Mouse (Mus musculus) neural tube, embryonic 13.5 days (tissue): ENCODE data around the gene Macrod2. TPM values are rescaled to one million over a fixed set of nuclear protein-coding genes. Genes with fewer than 3 reads are reported as not detected.

ENCODE experiments used
- ATAC-seq: fragments of 200-750 bp; cut with Nextera tagmentation; 2 replicates; pipeline ENCODE4 v1.8.0; 2017; ENCODE audit warnings: low read depth, mild to moderate bottlenecking, moderate TSS enrichment, moderate library complexity
- H3K27ac ChIP-seq: fragments of 300-500 bp; sonication (generic); replicated peaks from 2 replicates; pipeline ENCODE4 v1.5.1; 2015; ENCODE audit warnings: moderate library complexity, mild to moderate bottlenecking, inconsistent platforms
- H3K27me3 ChIP-seq: fragments of 300-500 bp; sonication (generic); 2 replicates; pipeline ENCODE4 v1.6.1; 2015; ENCODE audit warnings: mild to moderate bottlenecking, inconsistent platforms
- H3K36me3 ChIP-seq: fragments of 300-500 bp; sonication (generic); 2 replicates; pipeline ENCODE4 v1.6.1; 2015; ENCODE audit warnings: mild to moderate bottlenecking, inconsistent platforms
- H3K4me1 ChIP-seq: fragments of 300-500 bp; sonication (generic); replicated peaks from 2 replicates; pipeline ENCODE4 v1.6.1; 2015; ENCODE audit warnings: inconsistent platforms
- H3K4me2 ChIP-seq: fragments of 300-500 bp; sonication (generic); 2 replicates; pipeline ENCODE4 v1.6.1; 2015; ENCODE audit warnings: inconsistent platforms, mild to moderate bottlenecking, moderate library complexity
- H3K4me3 ChIP-seq: fragments of 300-500 bp; sonication (generic); 2 replicates; pipeline ENCODE4 v1.5.1; 2015; ENCODE audit warnings: mild to moderate bottlenecking, inconsistent platforms
- H3K9ac ChIP-seq: fragments of 300-500 bp; sonication (generic); 2 replicates; pipeline ENCODE4 v1.6.1; 2015; ENCODE audit warnings: moderate library complexity, mild to moderate bottlenecking, inconsistent platforms
- H3K9me3 ChIP-seq: fragments of 300-500 bp; sonication (generic); 2 replicates; pipeline ENCODE4 v1.6.1; 2016; ENCODE audit warnings: inconsistent platforms
- WGBS: fragments of 180-500 bp; shearing (Covaris S2); methylation state at CpG from one replicate; pipeline ENCODE4 v1.1.7; 2015; 5-methylcytosine and 5-hydroxymethylcytosine counted together
- polyA plus RNA-seq: library from polyadenylated mRNA; unstranded; fragments of >200 nt; fragmentation: Nextera tagmentation; extraction: Ambion mirVana; gene quantifications from 2 replicates; pipeline ENCODE4 v1.2.1, GENCODE M21; 2015

Macrod2 gene
- polyA plus RNA-seq, 1 experiment from 2014 or later = 78.9 TPM

- Histone ChIP-seq H3K36me3 (no peaks in the 10 kb centered on the region), H3K27me3 (no peaks in the 10 kb centered on the region), H3K4me1 (peaks cover 21% of the 10 kb centered on the region), H3K4me2 (no peak overlapping the region), H3K27ac (peak overlapping the region; percentile 71), H3K4me3 (no peak overlapping the region), H3K9ac (no peak overlapping the region), H3K9me3 (no peaks in the 10 kb centered on the region)
- 67% methylated on average over 7 of the region's 7 CpGs for WGBS
- ATAC-seq = no peak
Observed at GRCm38 (mm10) chr2:141156979-141157593, 762.0 kb downstream of the Macrod2 start.

GRCm38 (mm10) chr2:141158161-141158560 lies 763.1 kb downstream of the Macrod2 start:
- H3K4me1 ChIP-seq = peaks cover 21% of the 10 kb centered on the region
- no peaks in the 10 kb centered on the region for H3K9me3 ChIP-seq
- WGBS = 34% methylated on average over 7 of the region's 7 CpGs
- no peak overlapping the region for H3K4me3 ChIP-seq
- H3K27ac ChIP-seq = peak overlapping the region; percentile 30; the same call in 1 of the 2 replicates
- ATAC-seq = no peak
- H3K36me3 ChIP-seq = no peaks in the 10 kb centered on the region
- H3K9ac ChIP-seq = no peak overlapping the region
- no peaks in the 10 kb centered on the region for H3K27me3 ChIP-seq
- H3K4me2 ChIP-seq = no peak overlapping the region

- Histone ChIP-seq H3K36me3 (no peaks in the 10 kb centered on the region), H3K4me1 (no peaks in the 10 kb centered on the region), H3K27ac (no peak overlapping the region), H3K27me3 (no peaks in the 10 kb centered on the region), H3K9ac (no peak overlapping the region), H3K4me3 (no peak overlapping the region), H3K9me3 (no peaks in the 10 kb centered on the region), H3K4me2 (no peak overlapping the region)
- ATAC-seq = no peak
- 29% methylated on average over 4 of the region's 4 CpGs for WGBS
Observed at GRCm38 (mm10) chr2:141163918-141164317, 768.8 kb downstream of the Macrod2 start.

- WGBS = 80% methylated on average over 3 of the region's 3 CpGs
- ATAC-seq = no peak
- no peak overlapping the region for H3K4me3 ChIP-seq
- H3K4me1 ChIP-seq = no peaks in the 10 kb centered on the region
- no peaks in the 10 kb centered on the region for H3K9me3 ChIP-seq
- H3K27ac ChIP-seq = no peak overlapping the region
- no peaks in the 10 kb centered on the region for H3K27me3 ChIP-seq
- H3K36me3 ChIP-seq = no peaks in the 10 kb centered on the region
- no peak overlapping the region for H3K4me2 ChIP-seq
- no peak overlapping the region for H3K9ac ChIP-seq
Observed at GRCm38 (mm10) chr2:141169586-141169985, 774.5 kb downstream of the Macrod2 start.

- Histone ChIP-seq H3K27me3 (no peaks in the 10 kb centered on the region), H3K36me3 (no peaks in the 10 kb centered on the region), H3K4me2 (no peak overlapping the region), H3K9ac (no peak overlapping the region), H3K4me1 (no peaks in the 10 kb centered on the region), H3K27ac (no peak overlapping the region), H3K9me3 (no peaks in the 10 kb centered on the region), H3K4me3 (no peak overlapping the region)
- no peak for ATAC-seq
- 81% methylated on average over 1 of the region's 1 CpGs for WGBS
Observed at GRCm38 (mm10) chr2:141173167-141173566, 778.1 kb downstream of the Macrod2 start.

- no peak for ATAC-seq
- Histone ChIP-seq H3K27me3 (no peaks in the 10 kb centered on the region), H3K4me2 (no peak overlapping the region), H3K4me3 (no peak overlapping the region), H3K36me3 (no peaks in the 10 kb centered on the region), H3K9ac (no peak overlapping the region), H3K27ac (no peak overlapping the region), H3K9me3 (no peaks in the 10 kb centered on the region), H3K4me1 (no peaks in the 10 kb centered on the region)
- 79% methylated on average over 3 of the region's 3 CpGs for WGBS
Observed at GRCm38 (mm10) chr2:141173607-141174006, 778.5 kb downstream of the Macrod2 start.

GRCm38 (mm10) chr2:141180656-141181055 lies 785.5 kb downstream of the Macrod2 start:
- Histone ChIP-seq H3K36me3 (no peaks in the 10 kb centered on the region), H3K4me3 (no peak overlapping the region), H3K4me1 (no peaks in the 10 kb centered on the region), H3K4me2 (no peak overlapping the region), H3K27ac (no peak overlapping the region), H3K27me3 (no peaks in the 10 kb centered on the region), H3K9me3 (no peaks in the 10 kb centered on the region), H3K9ac (no peak overlapping the region)
- ATAC-seq = no peak
- 57% methylated on average over 1 of the region's 1 CpGs for WGBS

- Histone ChIP-seq H3K36me3 (no peaks in the 10 kb centered on the region), H3K4me2 (no peak overlapping the region), H3K27ac (no peak overlapping the region), H3K27me3 (no peaks in the 10 kb centered on the region), H3K4me1 (no peaks in the 10 kb centered on the region), H3K4me3 (no peak overlapping the region), H3K9me3 (no peaks in the 10 kb centered on the region), H3K9ac (no peak overlapping the region)
- ATAC-seq = no peak
- 53% methylated on average over 5 of the region's 5 CpGs for WGBS
Observed at GRCm38 (mm10) chr2:141182034-141182759, 787.1 kb downstream of the Macrod2 start.

- H3K27ac ChIP-seq = no peak overlapping the region
- no peaks in the 10 kb centered on the region for H3K27me3 ChIP-seq
- H3K9ac ChIP-seq = no peak overlapping the region
- H3K4me1 ChIP-seq = no peaks in the 10 kb centered on the region
- no peak for ATAC-seq
- H3K4me2 ChIP-seq = no peak overlapping the region
- H3K4me3 ChIP-seq = no peak overlapping the region
- no peaks in the 10 kb centered on the region for H3K9me3 ChIP-seq
- no peaks in the 10 kb centered on the region for H3K36me3 ChIP-seq
Observed at GRCm38 (mm10) chr2:141194476-141194875, 799.4 kb downstream of the Macrod2 start.

GRCm38 (mm10) chr2:141200481-141200880 lies 805.4 kb downstream of the Macrod2 start:
- Histone ChIP-seq H3K4me3 (no peak overlapping the region), H3K9ac (no peak overlapping the region), H3K36me3 (no peaks in the 10 kb centered on the region), H3K4me2 (no peak overlapping the region), H3K9me3 (no peaks in the 10 kb centered on the region), H3K4me1 (peaks cover 4% of the 10 kb centered on the region; the same call in 1 of the 2 replicates), H3K27ac (no peak overlapping the region), H3K27me3 (no peaks in the 10 kb centered on the region)
- no peak for ATAC-seq
- 67% methylated on average over 4 of the region's 4 CpGs for WGBS

- H3K27ac ChIP-seq = no peak overlapping the region
- H3K4me2 ChIP-seq = no peak overlapping the region
- 42% methylated on average over 2 of the region's 2 CpGs for WGBS
Observed at GRCm38 (mm10) chr2:141201303-141202014, 806.4 kb downstream of the Macrod2 start.

GRCm38 (mm10) chr2:141202015-141202364 lies 806.9 kb downstream of the Macrod2 start:
- Histone ChIP-seq H3K9me3 (no peaks in the 10 kb centered on the region), H3K4me2 (no peak overlapping the region), H3K27ac (no peak overlapping the region), H3K4me1 (peaks cover 4% of the 10 kb centered on the region; the same call in 1 of the 2 replicates), H3K9ac (no peak overlapping the region), H3K27me3 (no peaks in the 10 kb centered on the region), H3K4me3 (no peak overlapping the region), H3K36me3 (no peaks in the 10 kb centered on the region)
- WGBS = 71% methylated on average over 1 of the region's 1 CpGs
- ATAC-seq = no peak

More at GRCm38 (mm10) chr2:141201303-141202014, 806.4 kb downstream of the Macrod2 start:
- Histone ChIP-seq H3K4me1 (peaks cover 4% of the 10 kb centered on the region; the same call in 1 of the 2 replicates), H3K9me3 (no peaks in the 10 kb centered on the region), H3K27me3 (no peaks in the 10 kb centered on the region), H3K9ac (no peak overlapping the region), H3K36me3 (no peaks in the 10 kb centered on the region), H3K4me3 (no peak overlapping the region)
- no peak for ATAC-seq
